Mouse (Mus musculus) myocyte (in vitro differentiated cells): ENCODE measurements at regions not wholly inside any gene's neighbourhood (a gene's known extent, or its start where the extent isn't known, plus 50 kb on each side); places are given as distances from the start of the nearest gene placed in this dataset.

ENCODE experiments used
- H3K27me3 ChIP-seq: one replicate; pipeline ENCODE4 v1.6.1; 2011; ENCODE audit not compliant: control insufficient read depth, insufficient read depth, insufficient read length
- H3K36me3 ChIP-seq: one replicate; pipeline ENCODE4 v1.6.1; 2011; ENCODE audit not compliant: control insufficient read depth, insufficient read depth
- H3K4me2 ChIP-seq: one replicate; pipeline ENCODE4 v1.6.1; 2011; ENCODE audit warnings: low read depth, control low read depth
- H3K4me3 ChIP-seq: one replicate; pipeline ENCODE4 v1.5.1; 2011; ENCODE audit warnings: mild to moderate bottlenecking, control low read depth, moderate library complexity
- H3K79me2 ChIP-seq: one replicate; pipeline ENCODE4 v1.6.1; 2011; ENCODE audit not compliant: control insufficient read depth, insufficient read depth
- H3ac ChIP-seq: one replicate; pipeline ENCODE4 v1.6.1; 2011; ENCODE audit not compliant: control insufficient read depth, insufficient read length
- CEBPB ChIP-seq: IDR thresholded peaks from 2 replicates; pipeline ENCODE4 v1.6.1; 2011; ENCODE audit warnings: mild to moderate bottlenecking, moderate library complexity; ENCODE audit not compliant: poor library complexity, insufficient read depth, severe bottlenecking
- E2F4 ChIP-seq: IDR thresholded peaks from one replicate; pipeline ENCODE4 v1.6.1; 2011; ENCODE audit warnings: mild to moderate bottlenecking, control low read depth, moderate library complexity; ENCODE audit not compliant: insufficient read depth
- MAX ChIP-seq: IDR thresholded peaks from one replicate; pipeline ENCODE4 v1.6.1; 2011; ENCODE audit warnings: low read depth, mild to moderate bottlenecking, control low read depth
- MYOD1 ChIP-seq, 3 experiments: IDR thresholded peaks; one replicate each; pipeline ENCODE4 v1.6.1; 2011; ENCODE audit warnings: control low read depth in 2 of 3, low read depth in 2 of 3, mild to moderate bottlenecking in 2 of 3, moderate library complexity in 1 of 3; ENCODE audit not compliant: insufficient read length in 2 of 3, control insufficient read depth in 1 of 3
- MYOG ChIP-seq, 3 experiments: IDR thresholded peaks; one replicate each; pipeline ENCODE4 v1.6.1; 2011; ENCODE audit warnings: control low read depth in 2 of 3, low read depth in 2 of 3, mild to moderate bottlenecking in 2 of 3; ENCODE audit not compliant: insufficient read length in 2 of 3, control insufficient read depth in 1 of 3, insufficient read depth in 1 of 3
- POLR2A ChIP-seq: IDR thresholded peaks from one replicate; pipeline ENCODE4 v1.6.1; 2011; ENCODE audit warnings: low read depth, mild to moderate bottlenecking, control low read depth, moderate library complexity; ENCODE audit not compliant: insufficient read length
- POLR2AphosphoS2 ChIP-seq: IDR thresholded peaks from one replicate; pipeline ENCODE4 v1.6.1; 2011; ENCODE audit warnings: low read depth, control low read depth; ENCODE audit not compliant: insufficient read length
- REST ChIP-seq: IDR thresholded peaks from one replicate; pipeline ENCODE4 v1.6.1; 2011; ENCODE audit warnings: mild to moderate bottlenecking, control low read depth, moderate library complexity; ENCODE audit not compliant: insufficient read depth, insufficient read length
- SRF ChIP-seq: IDR thresholded peaks from one replicate; pipeline ENCODE4 v1.6.1; 2011; ENCODE audit warnings: low read depth; ENCODE audit not compliant: control insufficient read depth, insufficient read length
- TCF12 ChIP-seq: IDR thresholded peaks from one replicate; pipeline ENCODE4 v1.6.1; 2011; ENCODE audit warnings: mild to moderate bottlenecking, control low read depth; ENCODE audit not compliant: poor library complexity, insufficient read depth, severe bottlenecking
- TCF3 ChIP-seq: IDR thresholded peaks from one replicate; pipeline ENCODE4 v1.6.1; 2011; ENCODE audit warnings: low read depth, control low read depth; ENCODE audit not compliant: insufficient read length
- USF1 ChIP-seq: IDR thresholded peaks from one replicate; pipeline ENCODE4 v1.6.1; 2011; ENCODE audit warnings: low read depth, mild to moderate bottlenecking, control low read depth, moderate library complexity

GRCm38 (mm10) chr19:18353960-18354359, 277.7 kb downstream of the Ostf1 start:
- Histone ChIP-seq H3K4me2 (no peak overlapping the region), H3ac (no peak overlapping the region), H3K4me3 (no peak overlapping the region), H3K79me2 (no peaks in the 10 kb centered on the region), H3K36me3 (no peaks in the 10 kb centered on the region), H3K27me3 (no peaks in the 10 kb centered on the region)
- TF ChIP-seq MYOD1 (IDR thresholded peaks at IDR 0.05; ENCODE audit: control insufficient read depth in 1 of 3, insufficient read length in 2 of 3, low read depth in 2 of 3): no peak
- no peak for TF ChIP-seq REST
- TF ChIP-seq TCF3: no peak
- no peak for TF ChIP-seq TCF12
- no peak for TF ChIP-seq POLR2A
- no peak for TF ChIP-seq MAX
- TF ChIP-seq POLR2AphosphoS2: no peak
- TF ChIP-seq CEBPB: no peak
- no peak for TF ChIP-seq MYOG (IDR thresholded peaks at IDR 0.05; ENCODE audit: control insufficient read depth in 1 of 3, insufficient read depth in 1 of 3, insufficient read length in 2 of 3, low read depth in 2 of 3)
- TF ChIP-seq E2F4: no peak
- no peak for TF ChIP-seq SRF
- TF ChIP-seq USF1: no peak

DNA sequence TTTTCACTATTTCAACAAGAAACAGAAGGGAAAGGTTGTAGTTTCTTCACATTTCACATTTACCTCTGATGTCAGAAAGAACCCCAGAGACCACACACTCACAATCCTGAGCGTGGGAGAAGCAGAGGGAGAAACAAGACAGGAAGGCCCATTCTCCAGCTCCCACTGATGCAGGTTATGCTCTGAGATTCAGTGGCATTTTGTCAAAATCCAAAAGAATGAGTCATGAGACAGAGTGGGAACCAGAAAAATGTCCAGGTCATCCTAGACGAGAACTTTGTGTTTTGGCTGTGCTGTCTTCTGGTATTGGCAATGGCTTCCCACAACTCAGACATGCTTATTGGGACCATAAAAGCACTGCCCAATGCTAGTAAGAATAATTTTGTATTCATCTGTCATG, 285.9 kb downstream of the Ostf1 start:
- Histone ChIP-seq H3K4me2 (no peak overlapping the region), H3K27me3 (no peaks in the 10 kb centered on the region), H3K36me3 (no peaks in the 10 kb centered on the region), H3K4me3 (no peak overlapping the region), H3K79me2 (no peaks in the 10 kb centered on the region), H3ac (no peak overlapping the region)
- TF ChIP-seq E2F4 (no peak), POLR2A (no peak), SRF (no peak), TCF3 (no peak), MYOD1 (IDR thresholded peaks at IDR 0.05; ENCODE audit: control insufficient read depth in 1 of 3, insufficient read length in 2 of 3, low read depth in 2 of 3) (no peak), USF1 (no peak), REST (no peak)

DNA sequence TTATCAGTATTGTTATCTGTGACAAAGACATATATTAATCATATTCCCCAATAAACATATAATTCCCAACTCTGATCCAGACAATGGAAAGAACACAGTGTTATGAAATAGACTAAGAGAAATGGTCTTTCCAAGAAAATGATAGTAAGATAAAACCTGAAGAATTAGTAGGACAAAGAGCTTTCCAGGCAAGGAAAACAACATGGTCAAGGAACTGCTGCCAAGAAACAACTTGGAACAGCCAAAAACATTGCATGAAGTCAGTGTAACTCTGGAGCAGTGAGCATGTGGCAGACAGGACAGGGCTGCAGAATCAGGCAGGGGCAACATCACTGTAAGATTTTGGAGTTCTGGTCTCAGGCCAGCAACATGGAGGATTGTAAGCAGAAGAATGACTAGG, 288.0 kb downstream of the Ostf1 start:
- no peak overlapping the region for H3K4me3 ChIP-seq
- no peak overlapping the region for H3ac ChIP-seq
- H3K27me3 ChIP-seq: no peaks in the 10 kb centered on the region
- no peaks in the 10 kb centered on the region for H3K36me3 ChIP-seq
- TF ChIP-seq POLR2A: no peak
- TF ChIP-seq MYOD1 (IDR thresholded peaks at IDR 0.05; ENCODE audit: control insufficient read depth in 1 of 3, insufficient read length in 2 of 3, low read depth in 2 of 3): no peak
- no peak for TF ChIP-seq CEBPB
- no peak for TF ChIP-seq USF1
- TF ChIP-seq E2F4: no peak
- no peak for TF ChIP-seq POLR2AphosphoS2
- H3K4me2 ChIP-seq: no peak overlapping the region
- no peaks in the 10 kb centered on the region for H3K79me2 ChIP-seq

DNA sequence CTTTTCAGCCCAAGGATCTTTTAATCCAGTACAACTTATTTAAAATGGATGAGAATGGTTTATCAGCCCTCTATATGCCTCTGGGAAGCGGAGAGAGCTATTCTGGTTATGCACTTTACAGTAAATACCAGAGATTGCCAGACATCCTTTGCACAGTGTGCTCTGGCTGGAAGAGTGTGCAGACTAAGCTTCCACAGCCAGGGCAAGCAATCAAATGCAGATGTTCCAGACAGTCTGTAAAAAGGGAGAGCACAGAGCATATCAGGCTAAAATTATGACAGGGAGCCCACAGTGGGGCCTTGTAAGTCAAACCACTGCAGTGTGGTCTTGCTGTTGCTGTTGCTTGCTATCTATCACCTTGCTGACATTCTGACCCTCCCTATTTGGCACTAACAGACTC, 288.6 kb downstream of the Ostf1 start:
- TF ChIP-seq POLR2A (no peak), CEBPB (no peak), MYOG (IDR thresholded peaks at IDR 0.05; ENCODE audit: control insufficient read depth in 1 of 3, insufficient read depth in 1 of 3, insufficient read length in 2 of 3, low read depth in 2 of 3) (no peak), REST (no peak), USF1 (no peak), MYOD1 (IDR thresholded peaks at IDR 0.05; ENCODE audit: control insufficient read depth in 1 of 3, insufficient read length in 2 of 3, low read depth in 2 of 3) (no peak)
- Histone ChIP-seq H3K4me3 (no peak overlapping the region), H3K36me3 (no peaks in the 10 kb centered on the region), H3K27me3 (no peaks in the 10 kb centered on the region), H3K79me2 (no peaks in the 10 kb centered on the region), H3K4me2 (no peak overlapping the region), H3ac (no peak overlapping the region)

DNA sequence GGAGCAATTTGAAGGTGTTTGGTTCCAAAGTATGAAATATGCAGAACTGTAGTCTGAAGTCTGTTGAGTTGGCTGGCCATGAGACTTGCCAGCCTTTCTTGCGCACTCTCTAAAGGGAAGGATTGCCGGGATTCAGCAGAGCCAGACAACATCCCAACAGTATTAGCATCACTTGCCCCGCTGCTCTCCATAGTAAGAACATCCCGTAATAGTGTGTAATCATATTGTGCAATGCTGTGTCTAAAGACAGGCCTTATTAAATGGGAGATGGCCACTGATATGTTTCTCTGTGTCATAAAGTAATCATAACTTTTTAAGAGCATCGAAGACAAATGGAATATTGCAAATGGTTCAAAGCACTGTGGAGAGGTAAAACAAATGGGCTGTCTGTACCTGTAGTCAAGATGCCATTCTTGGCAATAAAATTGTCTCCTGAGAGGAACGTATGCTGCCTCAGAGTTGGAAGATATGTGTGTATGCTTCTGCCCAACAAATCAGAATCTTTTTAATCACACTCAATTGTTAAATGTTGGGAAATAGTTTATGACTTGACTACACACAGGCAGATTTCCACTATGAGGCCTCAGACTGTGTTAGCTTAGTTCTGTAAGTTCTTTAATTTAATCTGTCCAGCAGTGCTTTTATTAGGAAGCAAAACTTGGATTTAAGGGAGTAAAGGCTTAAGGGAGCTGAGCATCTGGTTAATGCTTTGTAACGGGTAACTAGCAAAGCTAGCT, 293.6 kb downstream of the Ostf1 start:
- no peak overlapping the region for H3K4me2 ChIP-seq
- H3K36me3 ChIP-seq: no peaks in the 10 kb centered on the region
- no peaks in the 10 kb centered on the region for H3K27me3 ChIP-seq
- H3K79me2 ChIP-seq: no peaks in the 10 kb centered on the region
- no peak overlapping the region for H3ac ChIP-seq
- TF ChIP-seq MYOG (IDR thresholded peaks at IDR 0.05; ENCODE audit: control insufficient read depth in 1 of 3, insufficient read depth in 1 of 3, insufficient read length in 2 of 3, low read depth in 2 of 3) (no peak), CEBPB (0 out of 2 replicates have a peak, but pooled peaks have one; percentile 42)
- no peak overlapping the region for H3K4me3 ChIP-seq
